Mouse (Mus musculus) hindbrain, embryonic 15.5 days (tissue): ENCODE results near the gene Med23. TPM values are rescaled to one million over a fixed set of nuclear protein-coding genes. Genes with fewer than 3 reads are reported as not detected.

Experiments used
- ATAC-seq: fragments of 200-750 bp; cut with Nextera tagmentation; 2 replicates; pipeline ENCODE4 v1.8.0; 2017; ENCODE audit warnings: low read depth, moderate number of reproducible peaks, moderate TSS enrichment; ENCODE audit not compliant: low FRiP score
- H3K27ac ChIP-seq: fragments of 300-500 bp; sonication (generic); replicated peaks from 2 replicates; pipeline ENCODE4 v1.5.1; 2015; ENCODE audit warnings: mild to moderate bottlenecking, inconsistent platforms
- H3K27me3 ChIP-seq: fragments of 300-500 bp; sonication (generic); 2 replicates; pipeline ENCODE4 v1.6.1; 2015; ENCODE audit warnings: control low read depth, inconsistent platforms
- H3K36me3 ChIP-seq: fragments of 300-500 bp; sonication (generic); 2 replicates; pipeline ENCODE4 v1.6.1; 2015; ENCODE audit warnings: control low read depth, inconsistent platforms
- H3K4me1 ChIP-seq: fragments of 300-500 bp; sonication (generic); replicated peaks from 2 replicates; pipeline ENCODE4 v1.6.1; 2015; ENCODE audit warnings: control low read depth, inconsistent platforms
- H3K4me2 ChIP-seq: fragments of 300-500 bp; sonication (generic); 2 replicates; pipeline ENCODE4 v1.6.1; 2015; ENCODE audit warnings: moderate library complexity, mild to moderate bottlenecking, inconsistent platforms
- H3K4me3 ChIP-seq: fragments of 300-500 bp; sonication (generic); 2 replicates; pipeline ENCODE4 v1.5.1; 2015; ENCODE audit warnings: mild to moderate bottlenecking, inconsistent platforms
- H3K9ac ChIP-seq: fragments of 300-500 bp; sonication (generic); 2 replicates; pipeline ENCODE4 v1.6.1; 2015; ENCODE audit warnings: inconsistent platforms
- H3K9me3 ChIP-seq: fragments of 300-500 bp; sonication (generic); 2 replicates; pipeline ENCODE4 v1.6.1; 2016; ENCODE audit warnings: control low read depth, inconsistent platforms
- WGBS: fragments of 180-500 bp; shearing (Covaris S2); methylation state at CpG from one replicate; pipeline ENCODE4 v1.1.7; 2015; 5-methylcytosine and 5-hydroxymethylcytosine counted together
- polyA plus RNA-seq: library from polyadenylated mRNA; unstranded; fragments of >200 nt; fragmentation: Nextera tagmentation; extraction: Ambion mirVana; gene quantifications from 2 replicates; pipeline ENCODE4 v1.2.1, GENCODE M21; 2015

The Med23 gene
- polyA plus RNA-seq, 1 experiment from 2014 or later: 23.4 TPM

DNA sequence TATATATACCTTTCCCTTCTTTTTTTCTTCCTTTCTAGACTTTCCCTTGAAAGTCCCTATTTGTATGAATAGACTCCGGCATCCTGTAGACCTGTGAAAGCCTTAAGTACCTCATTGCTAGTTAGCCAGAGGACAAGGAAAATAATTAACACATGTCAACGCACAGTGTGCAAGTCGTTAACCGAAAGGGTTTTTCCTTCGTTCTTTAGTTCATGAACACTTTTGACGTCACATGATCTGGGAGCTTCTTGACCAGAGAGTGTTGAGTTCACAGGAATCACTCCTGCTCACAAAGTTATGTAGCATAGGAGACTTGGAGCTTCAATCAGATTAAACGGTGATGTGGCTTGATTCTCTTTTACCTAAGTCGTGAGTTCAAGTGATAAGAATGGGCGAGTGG lies 37.5 kb upstream of the Med23 start:
- no peak for ATAC-seq
- H3K27me3 ChIP-seq: no peaks in the 10 kb centered on the region
- peaks cover 19% of the 10 kb centered on the region for H3K4me1 ChIP-seq
- no peak overlapping the region for H3K27ac ChIP-seq
- WGBS: 92% methylated on average over 9 of the region's 9 CpGs
- H3K36me3 ChIP-seq: no peaks in the 10 kb centered on the region
- H3K9ac ChIP-seq: no peak overlapping the region
- H3K9me3 ChIP-seq: no peaks in the 10 kb centered on the region
- no peak overlapping the region for H3K4me3 ChIP-seq
- no peak overlapping the region for H3K4me2 ChIP-seq

DNA sequence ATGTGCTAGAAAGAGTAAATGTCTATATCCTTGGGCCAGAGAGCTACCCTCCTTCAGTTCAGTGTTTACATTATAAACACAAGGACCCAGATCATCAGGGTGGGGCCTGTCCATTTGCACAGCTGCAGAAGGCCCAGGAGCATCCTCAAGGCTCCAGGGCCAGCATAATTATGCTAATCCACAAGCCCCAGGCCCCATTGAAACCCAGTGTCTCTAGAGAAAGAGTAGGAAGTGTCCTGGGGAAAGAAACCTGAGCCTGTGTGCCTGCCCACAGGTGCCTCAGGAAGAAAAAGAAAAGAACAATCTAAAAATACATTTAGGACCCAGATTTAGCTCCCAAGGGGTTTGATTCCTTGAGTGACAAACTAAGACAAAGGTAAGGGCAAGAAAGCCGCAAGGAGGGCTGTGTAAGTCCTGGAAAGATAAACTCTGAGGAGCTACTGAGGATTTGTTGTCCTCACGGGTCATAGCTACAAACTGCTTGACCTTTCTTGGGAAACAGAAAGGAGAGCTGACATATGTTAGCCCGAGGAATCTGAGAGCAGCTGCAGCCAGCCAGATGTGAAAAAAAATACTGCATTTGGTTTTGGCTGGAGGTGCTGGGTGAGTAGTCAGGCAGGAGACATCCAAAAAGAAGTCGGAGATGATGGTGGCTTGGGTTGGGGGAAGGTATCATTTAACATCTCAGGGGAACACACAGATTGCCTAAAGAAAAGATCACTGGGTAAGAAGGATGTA lies 35.0 kb upstream of the Med23 start:
- Histone ChIP-seq H3K36me3 (no peaks in the 10 kb centered on the region), H3K9me3 (no peaks in the 10 kb centered on the region), H3K4me1 (peaks cover 19% of the 10 kb centered on the region), H3K4me3 (no peak overlapping the region), H3K27me3 (no peaks in the 10 kb centered on the region), H3K9ac (no peak overlapping the region), H3K27ac (no peak overlapping the region), H3K4me2 (peak overlapping the region; percentile 59)
- WGBS: 19% methylated on average over 4 of the region's 4 CpGs
- no peak for ATAC-seq

DNA sequence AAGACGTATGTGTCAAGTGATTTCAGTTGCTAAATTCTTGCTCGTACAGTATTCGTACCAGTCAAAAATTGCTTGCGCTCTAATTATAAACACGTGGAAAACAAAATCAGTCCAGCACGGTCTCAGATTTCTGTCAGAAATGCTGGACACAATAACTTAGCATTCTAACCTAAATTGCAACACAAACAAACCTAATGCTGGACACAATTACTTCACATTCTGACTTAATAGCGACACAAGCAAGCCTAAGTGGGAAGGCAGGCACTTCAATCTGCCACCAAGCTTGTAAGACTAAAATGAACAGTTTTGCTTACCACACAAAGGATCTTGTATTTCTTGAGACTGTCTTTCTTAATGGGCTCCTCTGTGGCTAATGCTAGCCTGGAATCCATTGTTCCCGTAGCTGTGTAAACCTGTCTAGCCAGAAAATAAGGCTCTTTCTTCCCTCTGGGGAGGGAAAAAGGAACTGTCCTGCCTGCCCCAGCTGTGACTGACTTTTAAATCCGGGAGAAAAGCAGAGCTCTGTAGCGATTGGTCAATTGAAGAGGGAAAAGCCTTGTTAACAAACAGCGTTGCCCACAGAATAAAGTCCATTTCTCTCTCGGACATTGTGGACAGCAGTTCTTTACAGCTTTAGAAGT lies 34.0 kb upstream of the Med23 start:
- H3K4me3 ChIP-seq: peak overlapping the region; percentile 31
- peak; percentile 45; the same call in 1 of the 2 replicates for ATAC-seq
- peak overlapping the region; percentile 40 for H3K9ac ChIP-seq
- H3K4me1 ChIP-seq: peaks cover 19% of the 10 kb centered on the region
- 20% methylated on average over 12 of the region's 12 CpGs for WGBS
- H3K36me3 ChIP-seq: no peaks in the 10 kb centered on the region
- no peaks in the 10 kb centered on the region for H3K9me3 ChIP-seq
- peak overlapping the region; percentile 59 for H3K4me2 ChIP-seq
- no peaks in the 10 kb centered on the region for H3K27me3 ChIP-seq
- 0 out of 2 replicates have a peak overlapping the region, but pooled peaks have one; percentile 38 for H3K27ac ChIP-seq

DNA sequence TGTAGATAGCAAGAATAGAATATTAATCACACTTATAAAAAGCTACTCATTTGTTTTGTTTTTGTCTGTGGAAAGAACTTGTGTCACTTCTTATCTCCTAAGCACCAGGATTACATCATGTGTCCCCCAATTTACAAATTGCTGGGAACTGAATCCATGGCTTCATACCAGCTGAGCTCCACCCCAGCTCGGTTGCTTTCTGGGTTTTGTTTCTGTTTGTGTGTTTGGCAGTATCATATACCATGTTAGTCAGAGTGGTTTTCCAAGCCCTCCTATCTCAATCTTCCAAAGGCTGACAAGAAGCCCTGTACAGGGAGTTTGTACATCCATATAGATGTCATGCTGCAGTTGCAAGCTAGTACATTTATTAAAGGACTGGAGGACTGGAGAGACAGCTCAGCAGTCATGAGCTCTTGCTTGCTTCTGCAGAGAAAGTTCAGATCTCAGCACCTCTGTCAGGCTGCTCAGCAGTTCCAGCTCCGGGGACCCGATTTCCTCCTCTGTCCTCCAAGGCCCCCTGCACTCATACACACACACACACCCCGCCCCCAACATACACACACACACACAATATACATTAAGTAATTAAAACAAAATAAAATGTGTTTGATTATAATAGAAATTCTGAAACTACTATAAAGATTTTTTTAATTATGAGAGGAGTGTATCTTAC lies 33.3 kb upstream of the Med23 start:
- H3K27ac ChIP-seq: no peak overlapping the region
- H3K36me3 ChIP-seq: no peaks in the 10 kb centered on the region
- no peak; the same call in 1 of the 2 replicates for ATAC-seq
- no peaks in the 10 kb centered on the region for H3K27me3 ChIP-seq
- peaks cover 19% of the 10 kb centered on the region for H3K4me1 ChIP-seq
- no peaks in the 10 kb centered on the region for H3K9me3 ChIP-seq
- H3K4me2 ChIP-seq: peak overlapping the region; percentile 59
- H3K9ac ChIP-seq: peak overlapping the region; percentile 40; the same call in 1 of the 2 replicates
- peak overlapping the region; percentile 31; the same call in 1 of the 2 replicates for H3K4me3 ChIP-seq
- WGBS: 59% methylated on average over 4 of the region's 4 CpGs

DNA sequence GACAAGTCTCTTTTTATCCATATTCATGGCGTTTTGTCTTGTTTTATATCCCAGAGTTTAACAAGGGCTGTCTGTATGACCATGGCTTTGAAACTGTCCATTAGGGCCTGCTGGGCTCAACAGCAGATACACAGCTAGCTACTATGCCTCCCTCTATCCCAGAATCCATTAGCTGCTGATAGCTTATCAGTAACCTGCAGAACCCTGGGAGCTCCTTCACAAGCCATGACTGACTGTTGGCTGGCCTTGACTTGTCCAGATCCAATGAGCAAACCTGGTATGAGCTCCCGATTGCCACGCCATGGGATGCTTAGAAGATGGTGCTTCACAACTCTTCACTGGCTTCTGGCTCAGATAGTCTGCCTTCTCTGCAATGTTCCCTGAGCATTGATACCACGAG lies 29.0 kb upstream of the Med23 start:
- no peaks in the 10 kb centered on the region for H3K36me3 ChIP-seq
- H3K4me3 ChIP-seq: no peak overlapping the region
- WGBS: 94% methylated on average over 4 of the region's 4 CpGs
- no peak overlapping the region for H3K4me2 ChIP-seq
- peaks cover 9% of the 10 kb centered on the region for H3K4me1 ChIP-seq
- H3K9me3 ChIP-seq: no peaks in the 10 kb centered on the region
- no peak overlapping the region for H3K27ac ChIP-seq
- no peak overlapping the region for H3K9ac ChIP-seq
- no peak for ATAC-seq
- H3K27me3 ChIP-seq: no peaks in the 10 kb centered on the region

DNA sequence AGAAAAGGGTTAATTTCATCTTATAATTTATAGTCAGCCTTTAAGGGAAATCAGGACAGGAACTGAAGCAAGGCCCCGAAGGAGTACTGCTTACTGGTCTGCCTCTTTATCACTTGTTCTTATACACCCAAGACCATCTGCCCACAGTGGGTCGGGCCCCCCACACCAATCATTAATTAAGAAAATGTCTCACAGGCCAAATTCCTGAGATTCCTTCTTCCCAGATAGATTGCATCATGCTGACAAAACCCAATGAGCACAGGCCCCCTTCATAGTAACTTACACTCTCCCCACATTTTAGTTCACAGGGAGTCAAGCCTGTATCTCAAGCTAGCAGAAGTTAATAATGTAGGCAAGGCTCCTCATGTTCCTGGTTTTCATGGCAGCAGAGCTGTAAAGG lies 27.8 kb upstream of the Med23 start:
- Histone ChIP-seq H3K36me3 (no peaks in the 10 kb centered on the region), H3K4me3 (no peak overlapping the region), H3K4me1 (no peaks in the 10 kb centered on the region), H3K9ac (no peak overlapping the region), H3K4me2 (no peak overlapping the region), H3K27me3 (no peaks in the 10 kb centered on the region), H3K9me3 (no peaks in the 10 kb centered on the region), H3K27ac (no peak overlapping the region)
- ATAC-seq: no peak
- WGBS: 66% methylated on average over 2 of the region's 2 CpGs

DNA sequence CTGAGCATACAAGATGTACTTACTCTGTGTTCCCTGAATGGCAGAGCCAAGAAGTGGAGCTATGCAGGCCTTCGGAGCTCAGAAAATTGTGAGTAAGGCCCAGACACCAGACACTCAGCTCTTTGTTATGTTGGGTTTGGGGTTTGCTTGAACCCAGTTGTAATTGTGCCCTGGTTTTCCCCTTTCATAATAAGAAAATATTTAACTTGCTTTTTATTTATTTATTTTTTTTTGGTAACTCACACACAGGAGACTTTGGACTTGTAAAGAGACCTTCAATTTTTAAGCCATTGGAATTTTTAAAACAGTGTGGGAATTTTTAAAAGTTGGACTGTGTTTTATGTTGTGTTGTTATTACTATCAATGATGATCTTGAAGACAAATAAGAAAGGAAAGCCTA lies 27.1 kb upstream of the Med23 start, which contains the start of gene Enpp3:
TSS of gene Enpp3 (minus strand) at position 148 of the 400 bp plus-strand sequence.
- 88% methylated on average over 1 of the region's 1 CpGs for WGBS
- Histone ChIP-seq H3K36me3 (no peaks in the 10 kb centered on the region), H3K4me2 (no peak within 1 kb of the TSS), H3K4me3 (no peak within 1 kb of the TSS), H3K9ac (no peak within 1 kb of the TSS), H3K4me1 (no peaks in the 10 kb centered on the region), H3K27ac (no peak within 1 kb of the TSS), H3K27me3 (no peaks in the 10 kb centered on the region), H3K9me3 (no peaks in the 10 kb centered on the region)
- no peak for ATAC-seq

DNA sequence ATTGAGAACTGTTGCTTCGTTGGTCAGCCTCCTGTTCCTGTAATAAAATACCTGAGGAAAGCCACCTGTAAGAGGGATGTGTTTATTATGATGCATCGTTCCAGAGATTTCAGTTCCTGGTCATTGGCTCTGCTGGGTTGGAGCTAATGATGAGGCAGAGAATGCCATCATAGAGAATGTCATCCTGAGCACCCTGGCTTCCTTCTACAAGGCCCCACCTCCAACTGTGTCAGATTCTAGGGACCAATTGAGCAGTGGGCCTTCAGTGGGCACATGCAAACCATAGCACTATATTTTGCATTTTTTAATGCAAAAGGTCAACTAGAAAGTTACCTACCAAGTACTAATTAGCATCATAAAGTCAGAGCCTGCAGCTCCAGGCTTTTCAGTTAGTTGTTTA lies 6.6 kb upstream of the Med23 start:
- no peak overlapping the region for H3K27ac ChIP-seq
- no peak overlapping the region for H3K9ac ChIP-seq
- no peak for ATAC-seq
- WGBS: 89% methylated on average over 2 of the region's 2 CpGs
- H3K27me3 ChIP-seq: no peaks in the 10 kb centered on the region
- H3K4me2 ChIP-seq: no peak overlapping the region
- H3K4me3 ChIP-seq: no peak overlapping the region
- H3K9me3 ChIP-seq: no peaks in the 10 kb centered on the region
- no peaks in the 10 kb centered on the region for H3K4me1 ChIP-seq
- H3K36me3 ChIP-seq: no peaks in the 10 kb centered on the region

DNA sequence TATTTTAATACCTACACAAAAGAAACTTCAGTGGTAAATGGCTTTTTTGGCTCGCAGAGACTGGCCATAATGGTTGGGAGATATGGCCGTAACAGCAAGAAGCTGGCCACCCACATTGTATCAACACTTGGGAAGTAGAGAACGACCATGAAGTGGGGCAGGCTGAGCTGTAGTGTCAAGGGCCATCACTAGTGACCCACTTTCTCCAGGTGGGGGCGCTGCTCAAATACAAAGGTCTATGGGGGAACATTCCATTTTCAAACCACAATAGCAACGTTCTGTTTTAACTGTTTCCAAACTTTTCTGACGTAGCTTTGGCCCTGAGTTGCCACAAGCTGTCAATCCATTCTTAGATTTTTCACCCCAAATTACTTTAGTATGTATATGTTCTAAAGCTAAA lies 5.4 kb upstream of the Med23 start:
- no peak overlapping the region for H3K4me3 ChIP-seq
- H3K9me3 ChIP-seq: no peaks in the 10 kb centered on the region
- no peaks in the 10 kb centered on the region for H3K27me3 ChIP-seq
- H3K27ac ChIP-seq: no peak overlapping the region
- ATAC-seq: no peak
- H3K4me1 ChIP-seq: no peaks in the 10 kb centered on the region
- H3K4me2 ChIP-seq: no peak overlapping the region
- 76% methylated on average over 6 of the region's 6 CpGs for WGBS
- no peak overlapping the region for H3K9ac ChIP-seq
- H3K36me3 ChIP-seq: no peaks in the 10 kb centered on the region

DNA sequence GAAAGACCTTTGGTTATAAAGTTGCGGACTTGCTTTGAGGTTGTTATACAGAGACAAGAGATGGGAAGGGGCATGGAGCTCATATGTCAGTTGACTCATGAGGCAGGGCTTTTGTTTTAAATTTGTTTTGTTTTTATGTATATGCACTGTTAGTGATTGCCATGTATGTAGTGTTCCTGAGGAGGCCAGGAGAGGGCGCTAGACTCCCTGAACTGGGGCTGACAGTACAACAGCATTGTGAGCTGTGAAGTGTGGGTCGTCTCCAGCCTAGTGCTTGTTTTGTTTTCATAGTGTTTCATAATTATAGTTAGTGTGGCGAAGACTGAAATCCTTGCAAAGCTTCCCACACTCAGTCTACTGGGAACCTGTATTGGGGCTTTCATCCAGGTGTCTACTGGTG lies 3.8 kb downstream of the Med23 start:
- Histone ChIP-seq H3K36me3 (peaks cover 57% of the 10 kb centered on the region), H3K9ac (no peak overlapping the region), H3K27ac (no peak overlapping the region), H3K4me1 (peaks cover 7% of the 10 kb centered on the region), H3K9me3 (no peaks in the 10 kb centered on the region), H3K27me3 (no peaks in the 10 kb centered on the region), H3K4me3 (no peak overlapping the region), H3K4me2 (no peak overlapping the region)
- 81% methylated on average over 4 of the region's 4 CpGs for WGBS
- ATAC-seq: no peak

DNA sequence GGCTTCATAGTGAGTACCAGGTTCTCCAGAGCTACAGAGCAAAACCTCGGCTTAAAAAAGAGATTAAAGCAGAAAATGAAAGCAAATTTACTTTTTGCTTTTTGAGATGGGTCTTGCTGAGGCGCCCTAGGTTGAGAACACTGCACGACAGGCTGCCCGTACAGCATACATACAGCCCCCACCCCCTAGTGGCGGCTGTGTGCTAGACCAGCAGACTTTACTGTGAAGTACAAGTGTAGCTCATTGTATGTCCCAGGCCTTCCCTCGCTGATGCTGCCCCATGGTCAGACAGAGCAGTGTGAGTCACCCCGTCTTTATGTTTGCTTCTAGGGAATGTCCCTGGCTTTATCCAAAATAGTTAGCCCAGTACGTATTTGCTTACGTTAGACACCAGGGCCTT lies 16.2 kb downstream of the Med23 start:
- no peaks in the 10 kb centered on the region for H3K27me3 ChIP-seq
- no peak overlapping the region for H3K9ac ChIP-seq
- WGBS: 81% methylated on average over 9 of the region's 9 CpGs
- H3K4me3 ChIP-seq: no peak overlapping the region
- no peaks in the 10 kb centered on the region for H3K4me1 ChIP-seq
- no peak overlapping the region for H3K27ac ChIP-seq
- H3K4me2 ChIP-seq: no peak overlapping the region
- peaks cover 83% of the 10 kb centered on the region for H3K36me3 ChIP-seq
- no peak for ATAC-seq
- H3K9me3 ChIP-seq: no peaks in the 10 kb centered on the region

DNA sequence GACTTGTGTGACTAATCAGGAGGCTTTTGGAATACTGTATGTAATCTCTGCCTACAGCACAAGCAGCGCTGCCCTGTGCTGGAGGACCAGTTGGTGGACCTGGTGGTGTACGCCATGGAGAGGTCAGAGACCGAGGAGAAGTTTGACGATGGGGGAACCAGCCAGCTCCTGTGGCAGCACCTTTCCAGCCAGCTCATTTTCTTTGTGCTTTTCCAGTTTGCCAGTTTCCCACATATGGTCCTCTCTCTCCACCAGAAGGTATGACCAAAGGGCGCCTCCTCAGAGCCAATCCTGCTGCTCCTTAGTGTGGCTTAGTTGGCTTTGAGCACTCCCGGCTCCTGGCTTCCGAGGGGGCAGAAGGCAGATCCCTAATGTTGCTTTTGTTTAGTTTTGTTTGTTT lies 18.6 kb downstream of the Med23 start:
- no peaks in the 10 kb centered on the region for H3K4me1 ChIP-seq
- H3K36me3 ChIP-seq: peaks cover 85% of the 10 kb centered on the region
- no peak overlapping the region for H3K9ac ChIP-seq
- no peak overlapping the region for H3K4me2 ChIP-seq
- WGBS: 97% methylated on average over 7 of the region's 7 CpGs
- H3K27me3 ChIP-seq: no peaks in the 10 kb centered on the region
- H3K4me3 ChIP-seq: no peak overlapping the region
- H3K9me3 ChIP-seq: no peaks in the 10 kb centered on the region
- ATAC-seq: no peak
- no peak overlapping the region for H3K27ac ChIP-seq
